Mouse (Mus musculus): ENCODE results near the gene Nt5c3b. TPM values are rescaled to one million over a fixed set of nuclear protein-coding genes. Genes with fewer than 3 reads are reported as not detected.

Gene Nt5c3b
- polyA plus RNA-seq, 1 experiment from 2014 or later: 126 TPM

DNA sequence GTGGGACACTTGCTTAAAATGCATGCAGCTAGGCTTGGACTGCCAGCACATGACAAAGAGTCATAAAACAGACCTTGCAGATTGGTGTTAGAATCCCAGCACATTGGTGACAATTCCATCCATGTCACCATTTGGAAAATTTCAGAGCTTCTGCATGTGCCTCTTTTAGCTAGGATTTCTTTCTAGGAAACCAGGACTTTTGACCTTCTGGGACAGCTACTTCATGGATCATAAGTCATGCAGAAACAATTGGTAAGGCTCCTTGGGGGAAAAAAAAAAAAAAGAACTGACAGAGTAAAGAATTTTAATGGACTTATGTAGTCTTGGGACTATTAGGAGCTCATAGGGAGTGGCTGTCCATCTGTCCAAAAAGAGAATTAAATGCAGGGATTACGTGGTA, 3.7 kb downstream of the Nt5c3b start:
- Histone ChIP-seq H3K9me3 (ENCODE audit: control insufficient read depth, low read depth, low read length) (no peaks in the 10 kb centered on the region), H3K4me1 (ENCODE audit: control insufficient read depth, insufficient read depth, low read length) (peaks cover 7% of the 10 kb centered on the region; the same call in 1 of the 2 replicates), H3K4me2 (replicated peaks; ENCODE audit: low read depth, low read length) (no peak overlapping the region), H3K27ac (ENCODE audit: low read length) (no peak overlapping the region), H3K4me3 (ENCODE audit: low read depth, low read length) (no peak overlapping the region), H3K27me3 (ENCODE audit: control insufficient read depth, insufficient read depth, low read length) (no peaks in the 10 kb centered on the region), H3K36me3 (ENCODE audit: control insufficient read depth, insufficient read depth, low read length) (peaks cover 17% of the 10 kb centered on the region; the same call in 1 of the 2 replicates), H3K9ac (replicated peaks; ENCODE audit: low read depth, low read length) (no peak overlapping the region)
- ATAC-seq (ENCODE audit: insufficient number of reproducible peaks, insufficient read depth, low FRiP score, low read depth): no peak
- 79% methylated on average over 1 of the region's 1 CpGs for WGBS

DNA sequence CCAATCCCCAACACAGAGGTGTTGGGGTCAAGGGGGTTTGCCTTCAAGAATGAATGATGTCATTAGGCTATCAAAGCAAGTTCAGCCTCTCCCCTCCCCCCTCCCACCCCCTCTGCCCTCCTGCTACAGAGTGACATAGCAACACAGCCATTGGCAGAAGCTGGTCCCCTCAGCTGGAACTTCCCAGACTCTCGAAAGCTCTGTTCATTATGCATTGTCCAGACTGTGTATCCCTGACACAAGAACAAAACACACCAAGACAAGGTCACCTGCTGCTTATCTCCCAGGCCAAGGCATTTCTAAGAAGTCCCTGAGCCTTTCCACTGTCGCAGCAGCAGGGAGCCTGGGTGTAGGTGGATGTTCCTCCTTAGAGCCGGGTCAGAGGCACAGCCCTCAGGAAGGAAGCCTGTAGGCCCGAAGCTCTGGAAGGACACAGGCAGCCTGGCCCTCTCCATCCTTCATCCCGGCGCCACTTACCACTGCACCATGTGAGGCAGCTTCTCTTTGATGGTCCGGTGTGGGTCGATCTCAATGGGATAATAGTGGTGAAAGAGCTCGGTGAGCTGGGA, 5.8 kb downstream of the Nt5c3b start:
- Histone ChIP-seq H3K36me3 (ENCODE audit: control insufficient read depth, insufficient read depth, low read length) (peaks cover 17% of the 10 kb centered on the region; the same call in 1 of the 2 replicates), H3K4me1 (ENCODE audit: control insufficient read depth, insufficient read depth, low read length) (peaks cover 7% of the 10 kb centered on the region; the same call in 1 of the 2 replicates), H3K9me3 (ENCODE audit: control insufficient read depth, low read depth, low read length) (no peaks in the 10 kb centered on the region), H3K27me3 (ENCODE audit: control insufficient read depth, insufficient read depth, low read length) (no peaks in the 10 kb centered on the region), H3K4me3 (ENCODE audit: low read depth, low read length) (no peak overlapping the region), H3K9ac (replicated peaks; ENCODE audit: low read depth, low read length) (no peak overlapping the region), H3K27ac (ENCODE audit: low read length) (no peak overlapping the region), H3K4me2 (replicated peaks; ENCODE audit: low read depth, low read length) (no peak overlapping the region)
- 81% methylated on average over 9 of the region's 9 CpGs for WGBS
- ATAC-seq (ENCODE audit: insufficient number of reproducible peaks, insufficient read depth, low FRiP score, low read depth): no peak

DNA sequence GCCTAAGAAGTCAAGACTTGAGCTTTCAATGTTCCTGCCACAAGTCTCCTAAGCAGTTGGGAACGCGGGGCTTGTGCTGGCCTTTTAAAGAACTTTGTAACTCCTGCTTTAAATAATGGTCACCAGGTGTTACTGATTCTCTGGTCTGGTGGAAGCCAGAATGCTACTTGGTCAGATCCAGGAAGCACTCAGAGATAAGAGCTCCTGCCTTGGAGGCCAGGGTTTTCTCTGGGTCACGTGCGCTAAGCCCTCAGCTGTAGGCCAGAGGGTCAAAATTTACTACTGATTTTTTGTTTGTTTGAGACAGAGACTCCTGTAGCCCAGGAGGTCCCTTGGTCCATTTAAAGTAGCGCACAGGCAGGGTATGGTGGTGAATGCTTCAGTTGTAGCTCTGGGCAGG, 9.6 kb downstream of the Nt5c3b start:
- Histone ChIP-seq H3K27ac (ENCODE audit: low read length) (no peak overlapping the region), H3K4me3 (ENCODE audit: low read depth, low read length) (no peak overlapping the region), H3K9me3 (ENCODE audit: control insufficient read depth, low read depth, low read length) (no peaks in the 10 kb centered on the region), H3K9ac (replicated peaks; ENCODE audit: low read depth, low read length) (no peak overlapping the region), H3K4me1 (ENCODE audit: control insufficient read depth, insufficient read depth, low read length) (no peaks in the 10 kb centered on the region), H3K36me3 (ENCODE audit: control insufficient read depth, insufficient read depth, low read length) (peaks cover 25% of the 10 kb centered on the region; the same call in 1 of the 2 replicates), H3K27me3 (ENCODE audit: control insufficient read depth, insufficient read depth, low read length) (no peaks in the 10 kb centered on the region), H3K4me2 (replicated peaks; ENCODE audit: low read depth, low read length) (no peak overlapping the region)
- ATAC-seq (ENCODE audit: insufficient number of reproducible peaks, insufficient read depth, low FRiP score, low read depth): no peak
- 89% methylated on average over 5 of the region's 5 CpGs for WGBS

DNA sequence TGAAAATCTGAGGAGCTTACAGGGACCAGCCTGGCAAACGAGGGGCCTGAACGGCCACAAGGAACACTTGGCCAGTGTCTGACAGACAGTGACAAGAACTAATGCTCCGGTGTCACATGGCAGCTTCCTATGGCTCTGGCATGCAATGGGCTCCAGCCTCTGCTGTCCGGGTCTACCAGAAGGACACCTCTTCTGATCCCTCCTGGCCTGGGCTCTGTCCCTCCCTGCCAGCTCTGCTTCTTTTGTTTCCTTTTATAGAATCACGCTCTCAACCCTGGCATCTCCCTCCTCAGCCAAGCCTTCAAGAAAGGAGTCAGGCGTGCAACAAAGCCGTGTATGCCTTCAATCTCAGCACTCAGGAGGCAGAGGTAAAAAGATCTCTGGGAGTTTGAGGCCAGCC, 11.6 kb downstream of the Nt5c3b start:
- Histone ChIP-seq H3K4me3 (ENCODE audit: low read depth, low read length) (no peak overlapping the region), H3K27ac (ENCODE audit: low read length) (no peak overlapping the region), H3K9ac (replicated peaks; ENCODE audit: low read depth, low read length) (no peak overlapping the region), H3K4me2 (replicated peaks; ENCODE audit: low read depth, low read length) (no peak overlapping the region), H3K36me3 (ENCODE audit: control insufficient read depth, insufficient read depth, low read length) (peaks cover 16% of the 10 kb centered on the region; the same call in 1 of the 2 replicates), H3K27me3 (ENCODE audit: control insufficient read depth, insufficient read depth, low read length) (no peaks in the 10 kb centered on the region), H3K4me1 (ENCODE audit: control insufficient read depth, insufficient read depth, low read length) (no peaks in the 10 kb centered on the region), H3K9me3 (ENCODE audit: control insufficient read depth, low read depth, low read length) (no peaks in the 10 kb centered on the region)
- 90% methylated on average over 7 of the region's 7 CpGs for WGBS
- no peak for ATAC-seq (ENCODE audit: insufficient number of reproducible peaks, insufficient read depth, low FRiP score, low read depth)

DNA sequence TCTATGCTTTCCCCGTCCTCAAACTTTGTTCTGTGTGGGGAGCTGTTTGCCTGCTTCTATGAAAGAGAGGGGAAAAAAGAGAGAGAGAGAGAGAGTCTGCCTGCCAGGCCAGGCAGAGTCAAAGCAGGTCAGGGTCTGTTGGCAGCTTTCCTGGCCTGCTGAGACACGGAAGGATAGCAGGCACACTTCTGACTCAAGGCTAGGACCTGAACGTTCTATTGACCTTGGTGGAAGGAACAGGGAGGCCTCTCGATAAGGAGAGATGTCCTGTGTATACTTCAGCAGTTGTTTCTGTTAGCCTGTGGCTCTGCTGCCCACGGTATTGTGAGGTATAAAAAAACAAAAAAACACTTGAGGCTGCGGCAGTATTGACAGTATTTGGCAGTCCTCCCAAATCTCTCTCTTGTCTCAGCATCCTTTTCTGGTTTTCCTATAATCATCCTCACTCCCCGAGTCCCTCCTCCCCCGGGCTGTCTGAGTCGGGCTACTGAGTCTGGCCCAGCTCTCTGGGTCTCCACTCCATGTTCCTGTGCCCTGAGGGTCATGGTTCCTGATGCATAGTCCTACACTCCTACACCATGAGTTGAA, 12.9 kb downstream of the Nt5c3b start:
- no peak overlapping the region for H3K27ac ChIP-seq (ENCODE audit: low read length)
- H3K36me3 ChIP-seq (ENCODE audit: control insufficient read depth, insufficient read depth, low read length): peaks cover 23% of the 10 kb centered on the region; the same call in 1 of the 2 replicates
- H3K4me3 ChIP-seq (ENCODE audit: low read depth, low read length): no peak overlapping the region
- H3K4me1 ChIP-seq (ENCODE audit: control insufficient read depth, insufficient read depth, low read length): no peaks in the 10 kb centered on the region
- no peaks in the 10 kb centered on the region for H3K27me3 ChIP-seq (ENCODE audit: control insufficient read depth, insufficient read depth, low read length)
- H3K4me2 ChIP-seq (replicated peaks; ENCODE audit: low read depth, low read length): no peak overlapping the region
- WGBS: 64% methylated on average over 9 of the region's 9 CpGs
- no peak for ATAC-seq (ENCODE audit: insufficient number of reproducible peaks, insufficient read depth, low FRiP score, low read depth)
- H3K9me3 ChIP-seq (ENCODE audit: control insufficient read depth, low read depth, low read length): no peaks in the 10 kb centered on the region
- no peak overlapping the region for H3K9ac ChIP-seq (replicated peaks; ENCODE audit: low read depth, low read length)

DNA sequence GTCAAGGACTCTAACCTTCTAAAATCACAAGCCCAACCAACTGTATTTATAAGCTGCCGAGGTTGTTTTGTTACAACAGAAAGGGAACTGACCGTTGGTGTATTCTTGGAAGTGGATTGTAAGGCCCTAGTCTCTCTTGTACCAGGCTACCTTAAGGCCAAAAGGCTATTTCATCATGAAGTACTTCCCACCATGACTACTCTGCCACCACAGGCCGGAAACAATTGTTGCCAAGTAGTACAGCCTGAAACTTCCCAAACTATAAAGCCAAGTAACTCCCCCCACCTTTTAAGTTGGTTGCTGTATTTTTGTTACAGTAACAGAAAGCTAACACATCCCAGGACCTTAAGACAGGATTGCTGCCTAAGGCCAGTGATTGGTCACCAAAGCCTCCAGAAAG, 14.8 kb downstream of the Nt5c3b start:
- H3K36me3 ChIP-seq (ENCODE audit: control insufficient read depth, insufficient read depth, low read length): peaks cover 24% of the 10 kb centered on the region; the same call in 1 of the 2 replicates

DNA sequence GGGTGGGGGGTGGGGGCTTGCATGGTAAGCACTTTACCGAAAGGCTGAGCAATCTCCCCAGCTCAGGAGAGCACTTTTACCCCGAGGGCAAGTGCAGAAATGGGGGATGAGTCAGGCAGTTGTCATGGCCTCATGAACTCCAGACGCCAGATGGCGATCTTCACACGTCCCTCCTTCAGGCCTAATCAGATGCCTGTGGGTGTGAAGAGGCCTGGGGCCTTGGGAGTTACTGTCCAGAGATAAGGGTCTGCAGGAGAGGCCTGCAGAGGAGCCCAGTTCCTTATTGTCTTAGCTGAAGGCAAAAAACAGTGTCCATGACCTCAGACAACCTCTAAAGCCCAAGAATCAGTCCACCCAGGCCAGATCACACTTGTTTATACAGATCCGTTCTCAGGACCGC, 15.8 kb downstream of the Nt5c3b start:
- WGBS: 13% methylated on average over 7 of the region's 7 CpGs
- no peak overlapping the region for H3K4me3 ChIP-seq (ENCODE audit: low read depth, low read length)
- ATAC-seq (ENCODE audit: insufficient number of reproducible peaks, insufficient read depth, low FRiP score, low read depth): no peak
- H3K4me1 ChIP-seq (ENCODE audit: control insufficient read depth, insufficient read depth, low read length): no peaks in the 10 kb centered on the region
- no peaks in the 10 kb centered on the region for H3K27me3 ChIP-seq (ENCODE audit: control insufficient read depth, insufficient read depth, low read length)
- no peak overlapping the region for H3K4me2 ChIP-seq (replicated peaks; ENCODE audit: low read depth, low read length)
- no peak overlapping the region for H3K9ac ChIP-seq (replicated peaks; ENCODE audit: low read depth, low read length)
- no peaks in the 10 kb centered on the region for H3K9me3 ChIP-seq (ENCODE audit: control insufficient read depth, low read depth, low read length)
- H3K36me3 ChIP-seq (ENCODE audit: control insufficient read depth, insufficient read depth, low read length): peaks cover 27% of the 10 kb centered on the region; the same call in 1 of the 2 replicates
- no peak overlapping the region for H3K27ac ChIP-seq (ENCODE audit: low read length)

More for the DNA sequence above, 14.8 kb downstream of the Nt5c3b start:
- WGBS: 88% methylated on average over 3 of the region's 3 CpGs
- no peak overlapping the region for H3K4me2 ChIP-seq (replicated peaks; ENCODE audit: low read depth, low read length)
- H3K4me3 ChIP-seq (ENCODE audit: low read depth, low read length): no peak overlapping the region
- no peaks in the 10 kb centered on the region for H3K9me3 ChIP-seq (ENCODE audit: control insufficient read depth, low read depth, low read length)
- H3K9ac ChIP-seq (replicated peaks; ENCODE audit: low read depth, low read length): no peak overlapping the region
- H3K27ac ChIP-seq (ENCODE audit: low read length): no peak overlapping the region
- no peak for ATAC-seq (ENCODE audit: insufficient number of reproducible peaks, insufficient read depth, low FRiP score, low read depth)
- no peaks in the 10 kb centered on the region for H3K4me1 ChIP-seq (ENCODE audit: control insufficient read depth, insufficient read depth, low read length)
- no peaks in the 10 kb centered on the region for H3K27me3 ChIP-seq (ENCODE audit: control insufficient read depth, insufficient read depth, low read length)

DNA sequence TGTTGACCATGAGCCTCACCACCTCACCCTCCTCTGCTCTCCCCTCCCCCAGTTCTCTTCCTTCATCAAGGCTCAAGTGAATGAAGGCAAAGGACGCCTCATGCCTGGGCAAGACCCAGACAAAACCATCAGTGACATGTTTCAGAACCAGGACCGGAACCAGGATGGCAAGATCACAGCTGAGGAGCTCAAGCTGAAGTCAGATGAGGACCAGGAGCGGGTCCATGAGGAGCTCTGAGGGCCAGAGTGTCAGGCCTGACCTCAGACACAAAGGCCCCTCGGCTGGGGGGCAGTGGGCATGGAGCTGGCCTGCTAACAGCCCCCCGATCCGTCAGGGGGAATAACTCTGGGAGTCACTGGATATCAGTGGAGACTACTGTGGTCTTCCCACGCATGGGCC, 17.8 kb downstream of the Nt5c3b start:
- peaks cover 18% of the 10 kb centered on the region; the same call in 1 of the 2 replicates for H3K36me3 ChIP-seq (ENCODE audit: control insufficient read depth, insufficient read depth, low read length)
- H3K9me3 ChIP-seq (ENCODE audit: control insufficient read depth, low read depth, low read length): no peaks in the 10 kb centered on the region
- H3K9ac ChIP-seq (replicated peaks; ENCODE audit: low read depth, low read length): no peak overlapping the region
- no peak overlapping the region for H3K4me3 ChIP-seq (ENCODE audit: low read depth, low read length)
- no peaks in the 10 kb centered on the region for H3K27me3 ChIP-seq (ENCODE audit: control insufficient read depth, insufficient read depth, low read length)
- H3K4me1 ChIP-seq (ENCODE audit: control insufficient read depth, insufficient read depth, low read length): no peaks in the 10 kb centered on the region
- no peak overlapping the region for H3K27ac ChIP-seq (ENCODE audit: low read length)
- ATAC-seq (ENCODE audit: insufficient number of reproducible peaks, insufficient read depth, low FRiP score, low read depth): no peak
- WGBS: 88% methylated on average over 7 of the region's 7 CpGs
- H3K4me2 ChIP-seq (replicated peaks; ENCODE audit: low read depth, low read length): no peak overlapping the region
